Mouse (Mus musculus) kidney, embryonic 14.5 days (tissue): ENCODE measurements around the gene Ntrk3. TPM values are rescaled to one million over a fixed set of nuclear protein-coding genes. Genes with fewer than 3 reads are reported as not detected.

Experiments used
- ATAC-seq: fragments of 200-750 bp; cut with Nextera tagmentation; 2 replicates; pipeline ENCODE4 v1.8.0; 2017; ENCODE audit warnings: moderate number of reproducible peaks, mild to moderate bottlenecking, moderate TSS enrichment, moderate library complexity; ENCODE audit not compliant: low FRiP score, low TSS enrichment
- H3K27ac ChIP-seq: fragments of 300-500 bp; sonication (generic); 2 replicates; pipeline ENCODE4 v1.5.1; 2014; ENCODE audit warnings: low read depth, mild to moderate bottlenecking, low read length, moderate library complexity, mixed read lengths
- H3K27me3 ChIP-seq: fragments of 300-500 bp; sonication (generic); 2 replicates; pipeline ENCODE4 v1.6.1; 2014; ENCODE audit warnings: mild to moderate bottlenecking, low read length; ENCODE audit not compliant: control insufficient read depth, insufficient read depth
- H3K36me3 ChIP-seq: fragments of 300-500 bp; sonication (generic); 2 replicates; pipeline ENCODE4 v1.6.1; 2014; ENCODE audit warnings: low read length, mixed read lengths; ENCODE audit not compliant: control insufficient read depth, insufficient read depth
- H3K4me1 ChIP-seq: fragments of 300-500 bp; sonication (generic); 2 replicates; pipeline ENCODE4 v1.6.1; 2014; ENCODE audit warnings: low read length, mixed read lengths; ENCODE audit not compliant: control insufficient read depth, insufficient read depth
- H3K4me2 ChIP-seq: fragments of 300-500 bp; sonication (generic); replicated peaks from 2 replicates; pipeline ENCODE4 v1.6.1; 2014; ENCODE audit warnings: low read depth, mild to moderate bottlenecking, low read length
- H3K4me3 ChIP-seq: fragments of 300-500 bp; sonication (generic); 2 replicates; pipeline ENCODE4 v1.5.1; 2014; ENCODE audit warnings: mild to moderate bottlenecking, low read length
- H3K9ac ChIP-seq: fragments of 300-500 bp; sonication (generic); 2 replicates; pipeline ENCODE4 v1.6.1; 2014; ENCODE audit warnings: low read depth, mild to moderate bottlenecking, low read length, moderate library complexity
- H3K9me3 ChIP-seq: fragments of 300-500 bp; sonication (generic); 2 replicates; pipeline ENCODE4 v1.6.1; 2016; ENCODE audit warnings: low read length; ENCODE audit not compliant: control insufficient read depth
- WGBS: fragments of 180-500 bp; shearing (Covaris S2); extraction: QIAGEN DNeasy Blood & Tissue Kit; methylation state at CpG from one replicate; pipeline ENCODE4 v1.1.7; 2014; 5-methylcytosine and 5-hydroxymethylcytosine counted together
- polyA plus RNA-seq: library from polyadenylated mRNA; unstranded; fragments of >200 nt; fragmentation: Nextera tagmentation; extraction: Ambion mirVana; gene quantifications from 2 replicates; pipeline ENCODE4 v1.2.1, GENCODE M21; 2014

The Ntrk3 gene
- polyA plus RNA-seq, 1 experiment from 2014 or later = 5.1 TPM

DNA sequence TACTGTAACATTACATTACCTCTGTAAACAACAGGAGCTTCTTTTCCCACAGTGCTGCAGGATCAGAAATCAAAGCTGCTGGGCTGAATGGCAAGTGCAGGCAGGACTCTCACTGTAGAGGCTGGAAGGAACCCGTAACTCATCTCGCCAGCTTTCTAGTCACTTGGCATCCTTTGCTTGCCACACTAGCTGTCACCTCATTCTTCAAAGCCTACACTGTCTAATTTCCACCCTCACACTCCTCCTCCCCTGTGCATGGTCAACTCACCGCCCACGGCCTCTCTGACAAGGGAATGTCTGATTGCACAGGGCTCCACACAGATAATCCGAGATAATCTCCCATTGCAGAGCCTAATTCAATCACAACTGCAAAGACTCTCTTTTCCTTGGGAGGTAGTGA is 327.8 kb downstream of the Ntrk3 start:
- Histone ChIP-seq H3K36me3 (no peaks in the 10 kb centered on the region), H3K9ac (no peak overlapping the region), H3K4me3 (no peak overlapping the region), H3K4me1 (no peaks in the 10 kb centered on the region), H3K27ac (no peak overlapping the region), H3K9me3 (no peaks in the 10 kb centered on the region), H3K27me3 (no peaks in the 10 kb centered on the region), H3K4me2 (no peak overlapping the region)
- no peak for ATAC-seq
- WGBS = 65% methylated on average over 5 of the region's 5 CpGs

DNA sequence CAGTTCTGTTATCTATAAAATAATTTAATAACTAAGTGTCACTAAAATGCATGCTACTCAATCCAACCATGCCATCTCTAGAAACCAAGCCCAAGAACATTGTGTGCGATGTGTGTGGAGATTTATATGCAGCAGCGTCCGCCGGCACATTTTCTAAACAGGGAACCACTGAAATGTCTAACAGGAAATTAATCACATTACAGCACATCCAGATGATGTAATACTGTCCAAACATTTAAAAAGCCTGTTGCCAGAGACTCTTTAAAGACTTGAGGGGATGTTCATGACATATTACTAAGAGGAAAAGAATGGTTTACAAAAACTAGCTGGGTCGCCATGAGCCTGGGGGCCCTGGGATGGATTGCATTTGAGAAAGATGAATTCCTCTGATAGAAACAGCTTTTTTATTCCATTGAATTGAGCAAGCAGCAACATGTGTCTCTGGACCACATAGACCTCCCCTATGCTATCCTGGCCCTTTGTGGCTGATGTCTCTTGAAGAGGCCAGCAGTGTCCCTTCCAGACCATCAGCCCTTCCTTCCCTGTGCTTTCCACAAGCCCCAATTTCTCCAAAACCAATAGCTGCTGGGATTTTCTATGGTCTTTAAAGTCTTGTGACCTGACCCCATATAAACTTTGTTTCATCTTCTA is 331.0 kb downstream of the Ntrk3 start:
- ATAC-seq = no peak
- Histone ChIP-seq H3K9ac (no peak overlapping the region), H3K9me3 (no peaks in the 10 kb centered on the region), H3K27ac (no peak overlapping the region), H3K4me3 (no peak overlapping the region), H3K27me3 (no peaks in the 10 kb centered on the region), H3K4me2 (no peak overlapping the region), H3K36me3 (no peaks in the 10 kb centered on the region), H3K4me1 (no peaks in the 10 kb centered on the region)
- 38% methylated on average over 5 of the region's 5 CpGs for WGBS

DNA sequence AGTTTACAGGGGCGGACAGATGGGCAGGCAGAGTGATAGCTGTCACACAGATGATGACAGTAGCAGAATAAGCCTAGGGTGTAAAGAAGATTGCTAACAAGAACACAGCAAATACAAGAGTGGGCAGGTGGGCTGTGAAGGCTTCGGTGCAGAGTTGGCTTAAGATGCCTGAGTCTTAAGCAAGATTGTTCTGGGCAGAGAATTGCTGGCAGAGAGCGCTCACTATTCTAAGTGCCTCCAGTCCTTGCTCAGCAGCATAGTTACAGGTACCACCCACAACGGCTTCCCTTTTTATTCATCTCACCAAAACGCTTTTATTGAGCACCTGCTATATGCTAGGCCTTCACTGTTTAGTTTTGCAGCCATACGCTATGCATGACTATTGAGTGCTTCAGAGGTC is 333.3 kb downstream of the Ntrk3 start:
- no peak for ATAC-seq

DNA sequence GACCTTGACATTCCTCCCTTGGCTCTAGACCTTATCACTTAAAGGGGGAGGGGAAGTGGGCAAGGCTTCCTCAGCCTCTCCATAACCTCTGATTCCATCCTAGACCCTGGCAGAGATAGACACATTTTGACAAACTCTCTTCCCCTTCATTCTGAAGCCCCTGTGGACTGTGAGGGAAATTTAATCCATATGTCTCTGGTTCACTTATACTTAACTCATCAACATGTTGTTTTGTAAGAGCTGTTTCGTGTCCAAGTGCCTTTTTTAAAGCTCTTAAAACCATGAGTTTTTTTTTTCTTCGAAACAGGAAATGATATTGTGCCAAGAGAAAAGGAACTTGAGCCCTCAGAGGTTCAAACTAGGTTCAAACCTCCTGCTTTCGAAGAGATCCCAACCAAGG is 335.3 kb downstream of the Ntrk3 start:
- Histone ChIP-seq H3K27ac (no peak overlapping the region), H3K9me3 (no peaks in the 10 kb centered on the region), H3K9ac (no peak overlapping the region), H3K4me1 (no peaks in the 10 kb centered on the region), H3K4me3 (no peak overlapping the region), H3K36me3 (no peaks in the 10 kb centered on the region), H3K4me2 (no peak overlapping the region), H3K27me3 (no peaks in the 10 kb centered on the region)
- WGBS = 72% methylated on average over 3 of the region's 3 CpGs
- no peak for ATAC-seq

More for the DNA sequence above, 333.3 kb downstream of the Ntrk3 start:
- Histone ChIP-seq H3K4me1 (no peaks in the 10 kb centered on the region), H3K4me2 (no peak overlapping the region), H3K27ac (no peak overlapping the region), H3K36me3 (no peaks in the 10 kb centered on the region), H3K9ac (no peak overlapping the region), H3K27me3 (no peaks in the 10 kb centered on the region), H3K9me3 (no peaks in the 10 kb centered on the region), H3K4me3 (no peak overlapping the region)
- 97% methylated on average over 6 of the region's 6 CpGs for WGBS

DNA sequence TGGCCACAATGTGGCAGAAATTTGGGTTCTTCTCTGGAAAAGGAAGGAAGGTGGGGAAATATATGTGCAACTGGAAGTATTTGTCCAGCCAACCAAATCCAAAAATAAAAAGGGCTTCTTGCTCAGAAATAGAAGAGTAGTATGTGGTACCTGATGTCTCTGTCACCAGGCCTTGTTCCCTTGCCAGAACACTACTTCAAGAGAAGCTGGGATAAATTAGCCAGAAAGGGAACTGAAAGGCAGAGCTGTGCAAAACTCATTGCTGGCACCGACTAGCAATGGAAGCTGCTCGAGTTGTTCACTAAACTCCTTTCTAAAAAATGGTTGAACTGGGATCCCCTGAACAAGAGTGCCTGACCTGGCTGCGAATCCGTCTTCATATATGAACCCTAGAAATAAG is 337.6 kb downstream of the Ntrk3 start:
- WGBS = 94% methylated on average over 4 of the region's 4 CpGs
- ATAC-seq = no peak

DNA sequence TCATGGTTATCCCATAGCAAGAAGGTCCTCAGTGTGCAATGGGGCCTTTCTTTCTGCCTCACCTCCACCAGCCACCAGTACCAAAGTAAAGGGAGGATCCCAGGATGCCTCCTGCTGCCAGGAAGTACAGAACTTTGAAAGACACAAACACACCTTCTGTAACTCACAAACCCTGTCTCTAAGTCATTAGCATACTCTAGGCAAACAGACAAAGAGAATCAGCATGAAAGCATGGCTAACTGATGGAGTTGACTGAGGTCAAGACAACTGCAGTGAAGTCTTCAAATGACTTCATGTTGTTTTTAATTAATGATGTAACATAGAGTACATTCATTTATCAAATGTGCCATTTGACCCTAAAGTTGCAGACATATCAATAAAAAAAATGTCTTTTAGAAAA is 339.4 kb downstream of the Ntrk3 start:
- no peak overlapping the region for H3K9ac ChIP-seq
- H3K9me3 ChIP-seq = no peaks in the 10 kb centered on the region; the same call in 1 of the 2 replicates
- no peaks in the 10 kb centered on the region for H3K4me1 ChIP-seq
- H3K27me3 ChIP-seq = no peaks in the 10 kb centered on the region
- no peak overlapping the region for H3K27ac ChIP-seq
- H3K36me3 ChIP-seq = no peaks in the 10 kb centered on the region
- no peak overlapping the region for H3K4me3 ChIP-seq
- no peak overlapping the region for H3K4me2 ChIP-seq
- ATAC-seq = no peak

More for the DNA sequence above, 337.6 kb downstream of the Ntrk3 start:
- Histone ChIP-seq H3K27me3 (no peaks in the 10 kb centered on the region), H3K36me3 (no peaks in the 10 kb centered on the region), H3K27ac (no peak overlapping the region), H3K9ac (no peak overlapping the region), H3K9me3 (no peaks in the 10 kb centered on the region), H3K4me3 (no peak overlapping the region), H3K4me1 (no peaks in the 10 kb centered on the region), H3K4me2 (no peak overlapping the region)

DNA sequence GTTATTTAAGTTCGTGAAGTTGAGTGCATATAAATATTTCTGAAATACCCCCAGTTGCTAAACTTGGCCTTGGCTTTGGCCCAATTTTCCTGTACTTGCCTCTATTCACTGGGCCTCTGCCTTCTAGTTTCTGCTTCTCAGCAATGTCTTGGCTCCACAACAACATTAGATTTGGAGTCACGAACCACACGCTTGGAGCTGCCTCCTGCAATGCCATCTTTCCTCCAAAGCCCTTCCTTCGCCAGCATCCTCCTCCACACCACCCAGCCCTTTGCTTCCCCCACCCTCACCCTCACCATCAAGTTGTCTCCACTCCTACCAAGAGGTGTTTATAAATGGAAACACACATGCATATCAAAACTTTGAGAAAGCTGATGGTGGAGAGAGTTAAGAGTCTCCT is 340.6 kb downstream of the Ntrk3 start:
- Histone ChIP-seq H3K36me3 (no peaks in the 10 kb centered on the region), H3K9me3 (no peaks in the 10 kb centered on the region; the same call in 1 of the 2 replicates), H3K9ac (no peak overlapping the region), H3K4me2 (no peak overlapping the region), H3K4me1 (no peaks in the 10 kb centered on the region), H3K27ac (no peak overlapping the region), H3K27me3 (no peaks in the 10 kb centered on the region), H3K4me3 (no peak overlapping the region)
- WGBS = 86% methylated on average over 4 of the region's 4 CpGs
- ATAC-seq = no peak

DNA sequence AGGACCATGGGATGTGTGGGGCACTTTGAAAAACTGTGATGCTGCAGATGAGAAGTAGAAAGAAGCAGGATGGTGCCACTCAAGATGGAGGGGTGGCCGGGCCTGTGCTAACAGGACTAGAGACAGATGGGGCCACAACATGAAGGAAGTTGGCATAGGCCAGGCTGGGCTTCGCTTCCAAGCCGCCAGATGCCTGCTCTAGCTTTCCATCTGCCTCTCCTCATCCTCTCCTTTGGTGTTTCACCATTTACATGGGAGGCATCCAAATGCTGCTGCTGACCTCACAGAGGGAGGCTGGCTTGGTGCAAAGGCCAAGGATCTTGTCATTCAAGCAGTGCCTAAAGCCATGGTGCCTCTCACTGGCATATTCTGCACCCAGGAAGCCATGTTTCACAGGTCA is 347.8 kb downstream of the Ntrk3 start:
- Histone ChIP-seq H3K4me3 (no peak overlapping the region), H3K27ac (no peak overlapping the region), H3K9ac (no peak overlapping the region), H3K4me1 (no peaks in the 10 kb centered on the region), H3K9me3 (no peaks in the 10 kb centered on the region; the same call in 1 of the 2 replicates), H3K36me3 (no peaks in the 10 kb centered on the region), H3K4me2 (no peak overlapping the region), H3K27me3 (no peaks in the 10 kb centered on the region)
- 92% methylated on average over 3 of the region's 3 CpGs for WGBS
- no peak for ATAC-seq

DNA sequence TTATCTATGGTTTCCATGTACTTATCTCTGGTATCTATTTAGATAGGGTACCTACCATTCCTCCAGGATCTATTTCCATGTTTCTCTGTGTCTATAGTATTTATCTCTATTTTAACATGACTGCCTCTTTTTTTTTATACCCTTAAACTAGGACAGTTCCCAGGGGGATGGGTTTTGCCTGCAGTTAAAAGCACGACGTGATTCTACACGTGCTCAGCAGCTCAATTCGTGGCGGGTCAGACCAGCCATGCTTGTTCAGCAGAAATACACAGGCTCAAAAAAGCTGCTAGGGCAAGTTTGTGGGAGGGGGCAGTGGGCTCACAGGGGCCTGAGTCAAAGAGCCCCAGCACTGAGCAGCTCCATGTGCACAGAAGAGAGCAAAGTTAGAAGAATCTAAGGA is 349.7 kb downstream of the Ntrk3 start:
- H3K27me3 ChIP-seq = no peaks in the 10 kb centered on the region
- no peak overlapping the region for H3K27ac ChIP-seq
- no peaks in the 10 kb centered on the region for H3K4me1 ChIP-seq
- no peak overlapping the region for H3K4me2 ChIP-seq
- no peak for ATAC-seq
- H3K36me3 ChIP-seq = no peaks in the 10 kb centered on the region
- 76% methylated on average over 5 of the region's 5 CpGs for WGBS
- H3K4me3 ChIP-seq = no peak overlapping the region
- no peaks in the 10 kb centered on the region for H3K9me3 ChIP-seq
- no peak overlapping the region for H3K9ac ChIP-seq
